In genomic region chr2:102094281-102094680, GRCm38 (mm10) we compare ENCODE assay signal across 9 mouse cellular contexts.
DNase-seq lines count a peak whose midpoint lies in the region; ATAC-seq and TF ChIP-seq lines count a peak whose summit lies in the region.
"Had no signal": no experiment of that assay in that cellular context is flagged by ENCODE, and none has a peak within 500 bp of the region (broad histone marks: within the 10 kb centered on the region; RNA-seq: fewer than 3 reads in every experiment).

No protein-coding gene starts in this region.

- H3K4me3 ChIP-seq in left cerebral cortex, adult 2 months, result no peak overlapping the region
- H3K4me3 ChIP-seq in embryonic facial prominence, embryonic 13.5 days, result no peak overlapping the region
- H3K4me3 ChIP-seq in forebrain, embryonic 15.5 days, result no peak overlapping the region
- H3K4me3 ChIP-seq in limb, embryonic 15.5 days, result no peak overlapping the region

- DNase-seq in left cerebral cortex, adult 2 months (ENCODE audit: extremely low spot score in 1 of 2, low spot score in 2 of 2), result no peak
- DNase-seq in left cerebral cortex, adult 18-20 months (ENCODE audit: low spot score in 2 of 2), result no peak
- DNase-seq in kidney, postnatal 10 days, result no peak
- DNase-seq: heart, postnatal 4 days had no signal

- peaks cover 44% of the 10 kb centered on the region for H3K4me1 ChIP-seq in embryonic facial prominence, embryonic 13.5 days
- peaks cover 40% of the 10 kb centered on the region for H3K4me1 ChIP-seq in forebrain, embryonic 15.5 days
- H3K4me1 ChIP-seq in limb, embryonic 15.5 days, result peaks cover 24% of the 10 kb centered on the region

- no peak for TF ChIP-seq CTCF in left cerebral cortex, adult 2 months (IDR thresholded peaks at IDR 0.05)

- intact Hi-C loops in left cerebral cortex, adult 2 months (cut with DNase I), result loop anchor here (5.0 kb wide), 1 partner anchor 93 kb away; the partner anchor contains the start of gene Ldlrad3

- peak overlapping the region; percentile 59; the same call in 1 of the 2 replicates for H3K27ac ChIP-seq in left cerebral cortex, adult 2 months
- H3K27ac ChIP-seq in embryonic facial prominence, embryonic 13.5 days, result peak overlapping the region; percentile 71; the same call in 1 of the 2 replicates
- peak overlapping the region; percentile 57 for H3K27ac ChIP-seq in forebrain, embryonic 15.5 days (replicated peaks)
- 0 out of 2 replicates have a peak overlapping the region, but pooled peaks have one; percentile 39 for H3K27ac ChIP-seq in limb, embryonic 15.5 days

- H3K9ac ChIP-seq in embryonic facial prominence, embryonic 13.5 days, result no peak overlapping the region
- H3K9ac ChIP-seq in forebrain, embryonic 15.5 days (replicated peaks), result 0 out of 2 replicates have a peak overlapping the region, but pooled peaks have one; percentile 1
- no peak overlapping the region for H3K9ac ChIP-seq in limb, embryonic 15.5 days

- H3K36me3 ChIP-seq in embryonic facial prominence, embryonic 13.5 days, result 0 out of 2 replicates have a peak, but pooled peaks cover 2% of the 10 kb centered on the region
- H3K36me3 ChIP-seq in forebrain, embryonic 15.5 days, result no peaks in the 10 kb centered on the region
- H3K36me3 ChIP-seq in limb, embryonic 15.5 days, result no peaks in the 10 kb centered on the region; the same call in 1 of the 2 replicates

- no peaks in the 10 kb centered on the region for H3K9me3 ChIP-seq in embryonic facial prominence, embryonic 13.5 days
- no peaks in the 10 kb centered on the region for H3K9me3 ChIP-seq in forebrain, embryonic 15.5 days
- no peaks in the 10 kb centered on the region for H3K9me3 ChIP-seq in limb, embryonic 15.5 days

- H3K4me2 ChIP-seq in embryonic facial prominence, embryonic 13.5 days, result peak overlapping the region; percentile 23; the same call in 1 of the 2 replicates
- 0 out of 2 replicates have a peak overlapping the region, but pooled peaks have one; percentile 9 for H3K4me2 ChIP-seq in forebrain, embryonic 15.5 days (replicated peaks)
- H3K4me2 ChIP-seq in limb, embryonic 15.5 days, result no peak overlapping the region

- 31% methylated on average over 3 of the region's 3 CpGs for WGBS in embryonic facial prominence, embryonic 13.5 days
- WGBS in forebrain, embryonic 15.5 days, result 46% methylated on average over 3 of the region's 3 CpGs
- WGBS in limb, embryonic 15.5 days, result 38% methylated on average over 3 of the region's 3 CpGs

- no peaks in the 10 kb centered on the region for H3K27me3 ChIP-seq in embryonic facial prominence, embryonic 13.5 days
- no peaks in the 10 kb centered on the region for H3K27me3 ChIP-seq in forebrain, embryonic 15.5 days
- no peaks in the 10 kb centered on the region for H3K27me3 ChIP-seq in limb, embryonic 15.5 days

- ATAC-seq in embryonic facial prominence, embryonic 13.5 days (ENCODE audit: insufficient number of reproducible peaks, insufficient read depth, low FRiP score, low TSS enrichment, low read depth), result no peak
- no peak for ATAC-seq in forebrain, embryonic 15.5 days (replicated peaks)
- ATAC-seq in limb, embryonic 15.5 days (ENCODE audit: insufficient number of reproducible peaks, low FRiP score, low TSS enrichment, low read depth), result no peak
- no peak for ATAC-seq in activated CD4-positive, CD25-positive, alpha-beta regulatory T cell, adult 4 months
- ATAC-seq: lung, postnatal 0 days had no signal
